Mouse (Mus musculus) embryonic stem cell, embryonic (primary cell): ENCODE data around the gene Gm10160.
"Not testable (repeated sequence)": the region's sequence is repeated elsewhere in the genome, so short reads cannot be mapped to it uniquely, and the experiment has no call there.

ENCODE experiments used
- CTCF ChIA-PET, 4 experiments: fragments of 300-600 bp in 2 of 4; fragments of 350-600 bp in 2 of 4; sonication (Branson Sonifier 250); formaldehyde crosslinking; loops; one replicate each; lab custom pipeline; 2022; ENCODE audit warnings: inconsistent platforms in 2 of 4; lab: Charles Lee
- POLR2A ChIA-PET, 4 experiments: fragments of 300-600 bp in 2 of 4; fragments of 350-600 bp in 2 of 4; sonication (Branson Sonifier 250); formaldehyde crosslinking; loops; one replicate each; lab custom pipeline; 2022; ENCODE audit warnings: antibody characterized with exemption in 4 of 4, inconsistent platforms in 1 of 4; lab: Charles Lee

The Gm10160 gene

GRCm38 (mm10) chr7:81843903-81844302 lies 11.7 kb downstream of the Gm10160 start:
- ChIA-PET CTCF (interaction anchor here in 1 of 4 experiments (0.5 kb wide), 1 partner anchor 34 kb away, joined by 3 read pairs; no protein-coding TSS in a partner anchor), POLR2A (no interaction called here)

- POLR2A ChIA-PET, result no interaction called here
- CTCF ChIA-PET, result no interaction called here
Observed at GRCm38 (mm10) chr7:81842998-81843397, 12.6 kb downstream of the Gm10160 start.

GRCm38 (mm10) chr7:81842141-81842540 lies 13.5 kb downstream of the Gm10160 start:
- ChIA-PET CTCF (no interaction called here), POLR2A (no interaction called here)

- ChIA-PET CTCF (interaction anchor here in 2 of 4 experiments (0.7 to 1.0 kb wide), 2 partner anchors 26 to 593 kb away, joined by 3 read pairs; no protein-coding TSS in a partner anchor), POLR2A (interaction anchor here in 1 of 4 experiments (2.2 kb wide), 1 partner anchor 11 kb away, joined by 7 read pairs; the partner anchor contains the start of gene Btbd1)
Observed at GRCm38 (mm10) chr7:81841439-81841838, 14.2 kb downstream of the Gm10160 start.

GRCm38 (mm10) chr7:81840661-81841181 lies 14.9 kb downstream of the Gm10160 start:
- POLR2A ChIA-PET, result interaction anchor here in 1 of 4 experiments (2.2 kb wide), 1 partner anchor 11 kb away, joined by 7 read pairs; the partner anchor contains the start of gene Btbd1
- CTCF ChIA-PET, result interaction anchor here in 1 of 4 experiments (1.0 kb wide), 1 partner anchor 27 kb away, joined by 3 read pairs; no protein-coding TSS in a partner anchor

- CTCF ChIA-PET, result no interaction called here
- POLR2A ChIA-PET, result interaction anchor here in 2 of 4 experiments (0.6 to 2.2 kb wide), 2 partner anchors 10 to 1421 kb away, joined by 3 to 7 read pairs; partner anchors contain the start of gene Btbd1 (in 1 of the 2)
Observed at GRCm38 (mm10) chr7:81839746-81840145, 15.8 kb downstream of the Gm10160 start.

- CTCF ChIA-PET, POLR2A ChIA-PET: not testable (repeated sequence)
Observed at GRCm38 (mm10) chr7:81837771-81838170, 17.8 kb downstream of the Gm10160 start.

GRCm38 (mm10) chr7:81835430-81835829 lies 20.2 kb downstream of the Gm10160 start:
- CTCF ChIA-PET, result interaction anchor here in 2 of 4 experiments (0.9 to 1.5 kb wide), 2 partner anchors 18 to 32 kb away, joined by 3 read pairs; no protein-coding TSS in a partner anchor
- POLR2A ChIA-PET, result interaction anchor here in 2 of 4 experiments (0.6 to 1.3 kb wide), 2 partner anchors 35 to 286 kb away, joined by 3 read pairs; no protein-coding TSS in a partner anchor

- CTCF ChIA-PET, result interaction anchor here in 2 of 4 experiments (0.7 to 1.5 kb wide), 3 partner anchors 17 to 207 kb away, joined by 3 to 4 read pairs (median 3); no protein-coding TSS in a partner anchor
- POLR2A ChIA-PET, result interaction anchor here in 1 of 4 experiments (0.6 kb wide), 1 partner anchor 285 kb away, joined by 3 read pairs; no protein-coding TSS in a partner anchor
Observed at GRCm38 (mm10) chr7:81834847-81835246, 20.7 kb downstream of the Gm10160 start.

- ChIA-PET POLR2A (interaction anchor here in 3 of 4 experiments (0.9 to 2.8 kb wide), 9 partner anchors 11 to 104 kb away, joined by 3 to 10 read pairs (median 4); partner anchors contain the start of genes Ramac (in 2 of the 3) and Hdgfl3 (in 1 of the 3)), CTCF (interaction anchor here in 3 of 4 experiments (0.6 to 1.4 kb wide), 5 partner anchors 38 to 1921 kb away, joined by 3 to 4 read pairs (median 3); partner anchors contain the start of gene Ramac (in 1 of the 3))
Observed at GRCm38 (mm10) chr7:81829379-81829894, 26.2 kb downstream of the Gm10160 start, which contains the start of gene Btbd1. Gene Btbd1 (minus strand): TSS chr7:81829431.

GRCm38 (mm10) chr7:81828681-81829378 lies 26.8 kb downstream of the Gm10160 start:
- POLR2A ChIA-PET, result interaction anchor here in 3 of 4 experiments (0.9 to 2.8 kb wide), 6 partner anchors 15 to 105 kb away, joined by 3 to 10 read pairs (median 4); partner anchors contain the start of genes Hdgfl3 (in 1 of the 3) and Ramac (in 1 of the 3)
- CTCF ChIA-PET, result interaction anchor here in 2 of 4 experiments (1.3 to 1.4 kb wide), 2 partner anchors 39 to 66 kb away, joined by 3 to 4 read pairs; partner anchors contain the start of gene Ramac (in 1 of the 2)

GRCm38 (mm10) chr7:81827806-81828667 lies 27.6 kb downstream of the Gm10160 start:
- CTCF ChIA-PET, result no interaction called here
- POLR2A ChIA-PET, result interaction anchor here in 2 of 4 experiments (0.7 to 2.8 kb wide), 4 partner anchors 9 to 65 kb away, joined by 3 to 10 read pairs (median 6); partner anchors contain the start of gene Ramac (in 1 of the 2)

- ChIA-PET CTCF (interaction anchor here in 2 of 4 experiments (0.6 to 0.7 kb wide), 2 partner anchors 42 to 199 kb away, joined by 3 to 4 read pairs; no protein-coding TSS in a partner anchor), POLR2A (interaction anchor here in 1 of 4 experiments (1.6 kb wide), 1 partner anchor 61 kb away, joined by 4 read pairs; no protein-coding TSS in a partner anchor)
Observed at GRCm38 (mm10) chr7:81825381-81825780, 30.2 kb downstream of the Gm10160 start.

- POLR2A ChIA-PET, result interaction anchor here in 1 of 4 experiments (1.6 kb wide), 1 partner anchor 61 kb away, joined by 4 read pairs; no protein-coding TSS in a partner anchor
- CTCF ChIA-PET, result no interaction called here
Observed at GRCm38 (mm10) chr7:81824906-81825305, 30.7 kb downstream of the Gm10160 start.

- POLR2A ChIA-PET, result interaction anchor here in 1 of 4 experiments (0.6 kb wide), 1 partner anchor 379 kb away, joined by 4 read pairs; no protein-coding TSS in a partner anchor
- CTCF ChIA-PET, result no interaction called here
Observed at GRCm38 (mm10) chr7:81806067-81806466, 49.5 kb downstream of the Gm10160 start.
